Mouse (Mus musculus): ENCODE measurements at regions not wholly inside any gene's neighbourhood (a gene's known extent, or its start where the extent isn't known, plus 50 kb on each side); places are given as distances from the start of the nearest gene placed in this dataset.

- no peak for DNase-seq
Observed at GRCm38 (mm10) chr7:74877466-74877865, 322.9 kb upstream of the Slco3a1 start.

GRCm38 (mm10) chr7:74876667-74877066 is 322.1 kb upstream of the Slco3a1 start:
- DNase-seq: no peak

- no peak for DNase-seq
Observed at GRCm38 (mm10) chr7:74870250-74870649, 315.7 kb upstream of the Slco3a1 start.

- DNase-seq: no peak
Observed at GRCm38 (mm10) chr7:74862727-74863126, 308.1 kb upstream of the Slco3a1 start.

- DNase-seq: no peak
Observed at GRCm38 (mm10) chr7:74844306-74844929, 289.8 kb upstream of the Slco3a1 start.

- peak; percentile 27 for DNase-seq
Observed at GRCm38 (mm10) chr7:74823286-74823685, 268.7 kb upstream of the Slco3a1 start.

- DNase-seq: no peak
Observed at GRCm38 (mm10) chr7:74793241-74793640, 238.7 kb upstream of the Slco3a1 start.

GRCm38 (mm10) chr7:74788696-74789095 is 234.1 kb upstream of the Slco3a1 start:
- peak; percentile 11 for DNase-seq

GRCm38 (mm10) chr7:74771435-74772406 is 217.1 kb upstream of the Slco3a1 start:
- no peak for DNase-seq

GRCm38 (mm10) chr7:74766550-74766949 is 212.0 kb upstream of the Slco3a1 start:
- no peak for DNase-seq

GRCm38 (mm10) chr7:74757469-74757868 is 202.9 kb upstream of the Slco3a1 start:
- no peak for DNase-seq

- no peak for DNase-seq
Observed at GRCm38 (mm10) chr7:74747704-74748103, 193.1 kb upstream of the Slco3a1 start.

GRCm38 (mm10) chr7:74734941-74735340 is 180.4 kb upstream of the Slco3a1 start:
- no peak for DNase-seq

- peak; percentile 41 for DNase-seq
Observed at GRCm38 (mm10) chr7:74726324-74726991, 171.9 kb upstream of the Slco3a1 start.

GRCm38 (mm10) chr7:74719321-74719720 is 164.7 kb upstream of the Slco3a1 start:
- DNase-seq: no peak

GRCm38 (mm10) chr7:74709993-74710581 is 155.5 kb upstream of the Slco3a1 start:
- no peak for DNase-seq

- no peak for DNase-seq
Observed at GRCm38 (mm10) chr7:74709006-74709405, 154.4 kb upstream of the Slco3a1 start.

GRCm38 (mm10) chr7:74703533-74703932 is 149.0 kb upstream of the Slco3a1 start:
- no peak for DNase-seq

- no peak for DNase-seq
Observed at GRCm38 (mm10) chr7:74697794-74698354, 143.3 kb upstream of the Slco3a1 start.

- no peak for DNase-seq
Observed at GRCm38 (mm10) chr7:74696286-74696685, 141.7 kb upstream of the Slco3a1 start.

GRCm38 (mm10) chr7:74693049-74693448 is 138.5 kb upstream of the Slco3a1 start:
- peak; percentile 54 for DNase-seq

GRCm38 (mm10) chr7:74690706-74691105 is 136.1 kb upstream of the Slco3a1 start:
- DNase-seq: no peak

All from lung, postnatal 10 days (tissue).